Mouse (Mus musculus) fat pad, adult 2 months (tissue): ENCODE data around the gene Ankfn1.

Experiments
- DNase-seq: peaks from one replicate; pipeline ENCODE4 v3.0.0-alpha.2; 2011; ENCODE audit warnings: low read depth, low spot score; ENCODE audit errors: extremely low read depth

Ankfn1 gene

GRCm38 (mm10) chr11:89676922-89677321 lies 100.5 kb downstream of the Ankfn1 start:
- no peak for DNase-seq

- DNase-seq = no peak
Measured at GRCm38 (mm10) chr11:89673916-89674507, 103.4 kb downstream of the Ankfn1 start.

- DNase-seq = no peak
Measured at GRCm38 (mm10) chr11:89672510-89673085, 104.9 kb downstream of the Ankfn1 start.

GRCm38 (mm10) chr11:89665170-89665880 lies 112.1 kb downstream of the Ankfn1 start:
- no peak for DNase-seq

GRCm38 (mm10) chr11:89659048-89659447 lies 118.4 kb downstream of the Ankfn1 start:
- DNase-seq = no peak

- no peak for DNase-seq
Measured at GRCm38 (mm10) chr11:89656556-89656955, 120.9 kb downstream of the Ankfn1 start.

GRCm38 (mm10) chr11:89635740-89636139 lies 141.7 kb downstream of the Ankfn1 start:
- no peak for DNase-seq

- no peak for DNase-seq
Measured at GRCm38 (mm10) chr11:89631315-89631714, 146.1 kb downstream of the Ankfn1 start.

- DNase-seq = no peak
Measured at GRCm38 (mm10) chr11:89628562-89628961, 148.9 kb downstream of the Ankfn1 start.

- DNase-seq = no peak
Measured at GRCm38 (mm10) chr11:89627232-89627631, 150.2 kb downstream of the Ankfn1 start.

GRCm38 (mm10) chr11:89623698-89624445 lies 153.6 kb downstream of the Ankfn1 start:
- no peak for DNase-seq

GRCm38 (mm10) chr11:89619955-89620354 lies 157.5 kb downstream of the Ankfn1 start:
- no peak for DNase-seq

- no peak for DNase-seq
Measured at GRCm38 (mm10) chr11:89615806-89616205, 161.6 kb downstream of the Ankfn1 start.

- DNase-seq = no peak
Measured at GRCm38 (mm10) chr11:89611596-89611995, 165.9 kb downstream of the Ankfn1 start.

- no peak for DNase-seq
Measured at GRCm38 (mm10) chr11:89608071-89608470, 169.4 kb downstream of the Ankfn1 start.

GRCm38 (mm10) chr11:89607270-89607669 lies 170.2 kb downstream of the Ankfn1 start:
- DNase-seq = no peak

GRCm38 (mm10) chr11:89606346-89606745 lies 171.1 kb downstream of the Ankfn1 start:
- DNase-seq = no peak

GRCm38 (mm10) chr11:89602966-89603365 lies 174.5 kb downstream of the Ankfn1 start:
- DNase-seq = no peak

GRCm38 (mm10) chr11:89600921-89601515 lies 176.4 kb downstream of the Ankfn1 start:
- no peak for DNase-seq

GRCm38 (mm10) chr11:89590273-89590874 lies 187.1 kb downstream of the Ankfn1 start:
- DNase-seq = no peak

GRCm38 (mm10) chr11:89586341-89586740 lies 191.1 kb downstream of the Ankfn1 start:
- DNase-seq = no peak
